Mouse (Mus musculus) Patski (cell line): ENCODE data around the gene Adssl1. TPM values are rescaled to one million over a fixed set of nuclear protein-coding genes. Genes with fewer than 3 reads are reported as not detected.
A peak's percentile ranks its signal among the peaks of the same experiment; 100 is the strongest.

ENCODE experiments used
- ATAC-seq: fragments of 100-300 bp; one replicate; pipeline ENCODE4 v1.8.0; 2021
- CTCF ChIA-PET: fragments of 350-600 bp; sonication (Branson Sonifier 250); formaldehyde crosslinking; loops from one replicate; lab custom pipeline; 2022; ENCODE audit warnings: inconsistent platforms; lab: Charles Lee
- POLR2A ChIA-PET: fragments of 350-600 bp; sonication (Branson Sonifier 250); formaldehyde crosslinking; loops from one replicate; lab custom pipeline; 2022; ENCODE audit warnings: antibody characterized with exemption, inconsistent platforms; lab: Charles Lee
- DNase-seq: peaks from one replicate; pipeline ENCODE4 v3.0.0-alpha.2; 2011; ENCODE audit warnings: low read depth, low spot score
- H3K27me3 ChIP-seq: fragments of 371-371 bp; one replicate; pipeline ENCODE4 v1.5.1; 2021
- CTCF ChIP-seq: fragments of 100-300 bp; IDR thresholded peaks from one replicate; pipeline ENCODE4 v1.5.1; 2021
- in situ Hi-C: fragments of 300-500 bp; cut with MboI; formaldehyde crosslinking; loops from 3 replicates; pipeline ENCODE4 v1.11.1; 2018; ENCODE audit warnings: low pct_unique_long_range_greater_than_20kb, mixed read lengths
- polyA plus RNA-seq: library from polyadenylated mRNA; unstranded; gene quantifications from one replicate; pipeline ENCODE4 v1.2.3, GENCODE M21; 2021

Adssl1 gene
- polyA plus RNA-seq, 1 experiment from 2014 or later, result 1.7 TPM

GRCm38 (mm10) chr12:112592985-112593734 lies 26.7 kb upstream of the Adssl1 start:
- H3K27me3 ChIP-seq, result no peaks in the 10 kb centered on the region
- DNase-seq, result no peak
- ChIA-PET CTCF (interaction anchor here (1.1 kb wide), 1 partner anchor 27 kb away, joined by 3 read pairs; the partner anchor contains the start of gene Adssl1), POLR2A (no interaction called here)
- no peak for ATAC-seq
- in situ Hi-C loops, result no loop called here
- TF ChIP-seq CTCF, result no peak

- ChIA-PET CTCF (interaction anchor here (1.0 to 1.8 kb wide), 3 partner anchors 17 to 30 kb away, joined by 3 to 4 read pairs (median 3); partner anchors contain the start of gene Adssl1), POLR2A (interaction anchor here (1.3 kb wide), 1 partner anchor 14 kb away, joined by 3 read pairs; no protein-coding TSS in a partner anchor)
- TF ChIP-seq CTCF, result no peak
- H3K27me3 ChIP-seq, result no peaks in the 10 kb centered on the region
- DNase-seq, result no peak
- no peak for ATAC-seq
- in situ Hi-C loops, result no loop called here
Observed at GRCm38 (mm10) chr12:112593951-112594915, 25.6 kb upstream of the Adssl1 start.

- DNase-seq, result no peak
- H3K27me3 ChIP-seq, result no peaks in the 10 kb centered on the region
- ChIA-PET CTCF (interaction anchor here (1.0 to 1.8 kb wide), 4 partner anchors 18 to 43 kb away, joined by 3 to 5 read pairs (median 4); no protein-coding TSS in a partner anchor), POLR2A (interaction anchor here (1.3 kb wide), 1 partner anchor 13 kb away, joined by 3 read pairs; no protein-coding TSS in a partner anchor)
- no peak for ATAC-seq
- in situ Hi-C loops, result no loop called here
- no peak for TF ChIP-seq CTCF
Observed at GRCm38 (mm10) chr12:112594989-112595388, 24.9 kb upstream of the Adssl1 start.

- H3K27me3 ChIP-seq, result no peaks in the 10 kb centered on the region
- in situ Hi-C loops, result no loop called here
- POLR2A ChIA-PET, result no interaction called here
- peak; percentile 73 for ATAC-seq
- DNase-seq, result no peak
- CTCF ChIA-PET, result interaction anchor here (1.0 to 1.8 kb wide), 4 partner anchors 18 to 44 kb away, joined by 3 to 5 read pairs (median 4); no protein-coding TSS in a partner anchor
- TF ChIP-seq CTCF, result no peak
Observed at GRCm38 (mm10) chr12:112595626-112596025, 24.2 kb upstream of the Adssl1 start.

- DNase-seq, result no peak
- in situ Hi-C loops, result no loop called here
- CTCF ChIA-PET, result interaction anchor here (1.3 to 1.6 kb wide), 2 partner anchors 9 to 45 kb away, joined by 4 to 5 read pairs; no protein-coding TSS in a partner anchor
- no peaks in the 10 kb centered on the region for H3K27me3 ChIP-seq
- POLR2A ChIA-PET, result no interaction called here
- TF ChIP-seq CTCF, result no peak
- ATAC-seq, result no peak
Observed at GRCm38 (mm10) chr12:112596454-112596853, 23.4 kb upstream of the Adssl1 start.

- ChIA-PET CTCF (interaction anchor here (1.3 kb wide), 1 partner anchor 8 kb away, joined by 4 read pairs; no protein-coding TSS in a partner anchor), POLR2A (interaction anchor here (0.5 kb wide), 1 partner anchor 33 kb away, joined by 3 read pairs; no protein-coding TSS in a partner anchor)
- DNase-seq (no peak), ATAC-seq (no peak)
- no peak for TF ChIP-seq CTCF
- no peaks in the 10 kb centered on the region for H3K27me3 ChIP-seq
- in situ Hi-C loops, result no loop called here
Observed at GRCm38 (mm10) chr12:112596891-112597500, 22.8 kb upstream of the Adssl1 start.

- TF ChIP-seq CTCF, result no peak
- ChIA-PET CTCF (interaction anchor here (0.9 to 2.2 kb wide), 2 partner anchors 26 to 46 kb away, joined by 3 to 6 read pairs; no protein-coding TSS in a partner anchor), POLR2A (interaction anchor here (0.5 kb wide), 1 partner anchor 32 kb away, joined by 3 read pairs; no protein-coding TSS in a partner anchor)
- DNase-seq, result no peak
- no peaks in the 10 kb centered on the region for H3K27me3 ChIP-seq
- in situ Hi-C loops, result no loop called here
- no peak for ATAC-seq
Observed at GRCm38 (mm10) chr12:112597618-112598017, 22.2 kb upstream of the Adssl1 start.

GRCm38 (mm10) chr12:112599198-112599597 lies 20.6 kb upstream of the Adssl1 start:
- no peaks in the 10 kb centered on the region for H3K27me3 ChIP-seq
- no peak for ATAC-seq
- ChIA-PET CTCF (interaction anchor here (2.2 kb wide), 1 partner anchor 47 kb away, joined by 6 read pairs; no protein-coding TSS in a partner anchor), POLR2A (interaction anchor here (0.7 kb wide), 1 partner anchor 1639 kb away, joined by 5 read pairs; no protein-coding TSS in a partner anchor)
- no peak for TF ChIP-seq CTCF
- in situ Hi-C loops, result no loop called here
- no peak for DNase-seq

GRCm38 (mm10) chr12:112599942-112600611 lies 19.8 kb upstream of the Adssl1 start:
- DNase-seq, result no peak
- no peak for ATAC-seq
- POLR2A ChIA-PET, result interaction anchor here (0.7 kb wide), 1 partner anchor 1640 kb away, joined by 5 read pairs; no protein-coding TSS in a partner anchor
- in situ Hi-C loops, result no loop called here
- H3K27me3 ChIP-seq, result no peaks in the 10 kb centered on the region
- CTCF ChIA-PET, result no interaction called here
- no peak for TF ChIP-seq CTCF
